Mouse (Mus musculus) liver, embryonic 13.5 days (tissue): Measurements from ENCODE around the gene C330021F23Rik. TPM values are rescaled to one million over a fixed set of nuclear protein-coding genes. Genes with fewer than 3 reads are reported as not detected.

Experiments
- ATAC-seq: fragments of 200-750 bp; cut with Nextera tagmentation; 2 replicates; pipeline ENCODE4 v1.8.0; 2017; ENCODE audit warnings: low read depth, mild to moderate bottlenecking, moderate number of reproducible peaks, moderate library complexity
- DNase-seq: peaks from one replicate; pipeline ENCODE4 v3.0.0; 2022
- H3K27ac ChIP-seq: fragments of 300-500 bp; sonication (generic); 2 replicates; pipeline ENCODE4 v1.5.1; 2015; ENCODE audit warnings: moderate library complexity, mild to moderate bottlenecking, inconsistent platforms
- H3K27me3 ChIP-seq: fragments of 300-500 bp; sonication (generic); 2 replicates; pipeline ENCODE4 v1.6.1; 2015; ENCODE audit warnings: mild to moderate bottlenecking, inconsistent platforms
- H3K36me3 ChIP-seq: fragments of 300-500 bp; sonication (generic); 2 replicates; pipeline ENCODE4 v1.6.1; 2015; ENCODE audit warnings: mild to moderate bottlenecking, inconsistent platforms
- H3K4me1 ChIP-seq: fragments of 300-500 bp; sonication (generic); replicated peaks from 2 replicates; pipeline ENCODE4 v1.6.1; 2015; ENCODE audit warnings: inconsistent platforms
- H3K4me2 ChIP-seq: fragments of 300-500 bp; sonication (generic); 2 replicates; pipeline ENCODE4 v1.6.1; 2015; ENCODE audit warnings: inconsistent platforms, mild to moderate bottlenecking, moderate library complexity
- H3K4me3 ChIP-seq: fragments of 300-500 bp; sonication (generic); replicated peaks from 2 replicates; pipeline ENCODE4 v1.5.1; 2015; ENCODE audit warnings: mild to moderate bottlenecking, inconsistent platforms
- H3K9ac ChIP-seq: fragments of 300-500 bp; sonication (generic); 2 replicates; pipeline ENCODE4 v1.6.1; 2015; ENCODE audit warnings: mild to moderate bottlenecking, inconsistent platforms
- H3K9me3 ChIP-seq: fragments of 300-500 bp; sonication (generic); replicated peaks from 2 replicates; pipeline ENCODE4 v1.6.1; 2016; ENCODE audit warnings: inconsistent platforms
- WGBS: fragments of 180-500 bp; shearing (Covaris S2); methylation state at CpG from one replicate; pipeline ENCODE4 v1.1.7; 2015; ENCODE audit not compliant: insufficient replicate concordance; 5-methylcytosine and 5-hydroxymethylcytosine counted together
- polyA plus RNA-seq: library from polyadenylated mRNA; unstranded; fragments of >200 nt; fragmentation: Nextera tagmentation; extraction: Ambion mirVana; gene quantifications from 2 replicates; pipeline ENCODE4 v1.2.1, GENCODE M21; 2015

C330021F23Rik gene
- polyA plus RNA-seq, 1 experiment from 2014 or later: 2.5 TPM

DNA sequence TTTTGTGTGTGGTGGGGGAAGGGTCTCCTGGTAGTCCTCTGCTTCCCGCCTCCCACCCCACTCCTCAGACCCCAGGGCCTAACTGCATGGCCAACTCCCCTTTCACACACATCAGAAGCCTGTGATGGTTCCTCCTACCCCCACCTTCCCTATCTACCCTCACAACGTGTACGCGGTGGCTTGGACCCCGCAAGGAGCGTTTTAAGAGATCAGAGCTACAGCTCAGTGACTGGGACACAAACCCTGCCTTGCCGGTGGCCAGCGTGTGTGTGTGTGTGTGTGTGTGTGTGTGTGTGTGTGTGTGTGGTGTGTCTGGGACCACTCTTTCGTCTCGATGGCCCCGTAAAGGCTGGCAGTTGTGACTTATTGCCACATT is 20.5 kb downstream of the C330021F23Rik start:
- Histone ChIP-seq H3K36me3 (no peaks in the 10 kb centered on the region), H3K27me3 (peaks cover 12% of the 10 kb centered on the region; the same call in 1 of the 2 replicates), H3K4me3 (peak overlapping the region; percentile 71), H3K4me1 (peaks cover 29% of the 10 kb centered on the region), H3K27ac (peak overlapping the region; percentile 12; the same call in 1 of the 2 replicates), H3K9me3 (no peaks in the 10 kb centered on the region), H3K9ac (peak overlapping the region; percentile 72), H3K4me2 (peak overlapping the region; percentile 95)
- ATAC-seq (peak; percentile 14; the same call in 1 of the 2 replicates), DNase-seq (no peak)
- WGBS: 18% methylated on average over 11 of the region's 11 CpGs

DNA sequence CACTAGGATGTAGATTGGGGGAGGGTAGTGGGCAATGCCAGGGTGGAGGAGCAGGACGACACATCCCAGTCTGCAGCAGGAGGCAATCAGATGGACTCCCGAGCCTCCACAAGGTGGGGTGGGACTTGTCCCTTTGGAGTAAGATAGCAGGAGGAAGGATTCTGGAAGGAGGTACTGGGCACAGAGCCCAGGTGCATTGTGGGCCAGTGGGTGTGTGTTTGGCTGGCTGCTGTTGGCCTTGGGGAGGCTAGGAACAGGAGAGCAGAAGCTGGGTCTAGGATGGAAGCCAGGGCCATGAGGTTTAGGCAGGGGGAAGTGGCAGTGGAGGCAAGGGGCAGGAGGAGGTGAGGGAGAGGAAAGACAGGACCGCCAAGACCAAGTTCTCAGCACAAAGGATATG is 25.7 kb downstream of the C330021F23Rik start:
- Histone ChIP-seq H3K27me3 (no peaks in the 10 kb centered on the region), H3K9me3 (no peaks in the 10 kb centered on the region), H3K4me1 (peaks cover 2% of the 10 kb centered on the region; the same call in 1 of the 2 replicates), H3K27ac (no peak overlapping the region), H3K36me3 (no peaks in the 10 kb centered on the region), H3K9ac (no peak overlapping the region), H3K4me2 (no peak overlapping the region), H3K4me3 (no peak overlapping the region)
- no peak for ATAC-seq
- DNase-seq: no peak
- 49% methylated on average over 3 of the region's 3 CpGs for WGBS

DNA sequence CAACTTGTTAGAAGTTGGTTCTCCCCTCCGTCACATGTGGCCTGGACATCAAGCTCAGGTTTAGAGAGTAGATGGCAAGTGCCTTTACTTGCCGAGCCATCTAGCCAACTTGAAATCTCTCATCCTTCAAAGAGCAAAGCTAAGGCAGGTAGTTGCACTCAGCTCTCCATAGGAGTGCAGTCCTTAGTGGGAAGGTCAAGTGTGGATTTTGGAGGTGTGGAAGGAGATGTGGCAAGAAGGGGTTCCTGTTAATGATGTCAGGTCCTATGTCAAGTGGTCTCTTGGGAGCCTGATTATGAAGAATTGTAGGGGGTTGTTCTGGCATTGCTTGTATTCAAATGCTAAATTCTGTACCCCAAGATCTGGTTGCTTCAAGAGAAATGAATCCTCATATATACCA is 26.7 kb downstream of the C330021F23Rik start:
- Histone ChIP-seq H3K9ac (no peak overlapping the region), H3K4me2 (no peak overlapping the region), H3K27me3 (no peaks in the 10 kb centered on the region), H3K4me3 (no peak overlapping the region), H3K36me3 (no peaks in the 10 kb centered on the region), H3K4me1 (0 out of 2 replicates have a peak, but pooled peaks cover 3% of the 10 kb centered on the region), H3K27ac (no peak overlapping the region), H3K9me3 (no peaks in the 10 kb centered on the region)
- DNase-seq (no peak), ATAC-seq (no peak)
- 74% methylated on average over 2 of the region's 2 CpGs for WGBS

DNA sequence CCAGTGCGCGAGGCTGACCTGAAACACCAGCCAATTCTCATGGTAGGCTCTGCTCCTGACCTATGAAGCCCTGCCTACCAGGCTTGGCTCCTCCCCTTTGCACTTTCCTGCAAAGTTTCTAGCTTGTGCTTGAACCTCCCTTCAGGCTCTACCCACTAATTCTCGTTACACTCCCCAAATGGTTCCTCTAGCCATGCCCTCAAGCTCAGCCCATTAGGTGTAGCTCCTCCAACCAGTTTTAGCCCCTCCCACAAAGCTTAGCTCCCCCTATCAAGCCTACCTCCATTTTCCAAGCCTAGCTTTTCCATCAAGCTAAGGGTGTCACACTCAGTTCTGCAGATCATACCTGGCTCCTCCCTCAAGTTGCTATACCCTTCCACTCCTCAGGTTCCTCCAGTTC is 30.3 kb downstream of the C330021F23Rik start:
- H3K4me3 ChIP-seq: no peak overlapping the region
- no peaks in the 10 kb centered on the region; the same call in 1 of the 2 replicates for H3K36me3 ChIP-seq
- H3K4me2 ChIP-seq: no peak overlapping the region
- DNase-seq: no peak
- H3K9me3 ChIP-seq: no peaks in the 10 kb centered on the region
- 0 out of 2 replicates have a peak, but pooled peaks cover 3% of the 10 kb centered on the region for H3K4me1 ChIP-seq
- ATAC-seq: 0 out of 2 replicates have a peak, but pooled peaks have one; percentile 16
- WGBS: 51% methylated on average over 3 of the region's 3 CpGs
- H3K27ac ChIP-seq: no peak overlapping the region
- no peaks in the 10 kb centered on the region for H3K27me3 ChIP-seq
- H3K9ac ChIP-seq: no peak overlapping the region

DNA sequence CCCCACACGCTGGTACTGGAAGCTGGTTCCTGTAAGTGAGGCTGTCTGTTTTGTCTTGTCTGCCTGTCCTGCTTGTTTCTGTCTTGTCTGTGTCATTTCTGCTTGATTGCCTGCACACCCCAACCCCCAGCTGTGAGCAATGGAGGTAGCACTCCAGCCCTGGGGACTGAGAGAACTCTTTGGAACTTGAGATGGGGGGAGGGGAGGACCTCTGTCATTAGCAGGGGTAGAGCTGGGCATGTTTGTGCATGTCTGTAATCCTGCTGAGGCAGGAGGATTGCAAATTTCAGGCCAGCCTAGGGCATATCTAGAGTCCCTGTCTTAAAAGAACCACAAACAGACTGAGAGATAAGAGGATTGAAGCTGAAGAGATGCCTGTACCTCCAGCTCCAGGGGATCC is 31.4 kb downstream of the C330021F23Rik start:
- 38% methylated on average over 1 of the region's 1 CpGs for WGBS
- ATAC-seq: no peak
- H3K9me3 ChIP-seq: no peaks in the 10 kb centered on the region

DNA sequence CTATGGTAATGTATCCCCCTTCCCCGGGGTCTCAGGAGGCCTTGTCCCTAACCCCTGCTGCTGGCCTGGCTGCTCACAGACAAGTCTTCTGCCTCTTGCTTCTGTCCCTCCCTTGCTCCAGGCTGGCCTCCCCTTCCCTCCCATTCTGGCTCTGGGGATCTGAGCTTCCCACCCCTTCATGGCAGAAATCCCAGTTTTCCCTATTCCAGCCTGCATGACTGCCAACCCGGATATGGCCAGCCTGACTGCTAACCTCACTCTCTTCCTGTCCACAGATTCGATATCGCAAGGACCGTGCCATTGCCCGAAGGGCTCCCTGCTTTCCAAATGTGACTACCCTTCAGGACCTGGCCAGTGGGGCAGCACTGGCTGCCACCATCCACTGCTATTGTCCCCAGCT is 32.6 kb downstream of the C330021F23Rik start:
- no peak overlapping the region for H3K9ac ChIP-seq
- 0 out of 2 replicates have a peak, but pooled peaks cover 3% of the 10 kb centered on the region for H3K4me1 ChIP-seq
- WGBS: 74% methylated on average over 6 of the region's 6 CpGs
- ATAC-seq (no peak), DNase-seq (no peak)
- no peak overlapping the region for H3K4me3 ChIP-seq
- no peaks in the 10 kb centered on the region for H3K27me3 ChIP-seq
- H3K9me3 ChIP-seq: no peaks in the 10 kb centered on the region
- no peak overlapping the region for H3K27ac ChIP-seq
- peaks cover 3% of the 10 kb centered on the region; the same call in 1 of the 2 replicates for H3K36me3 ChIP-seq
- no peak overlapping the region for H3K4me2 ChIP-seq

More for the DNA sequence above, 31.4 kb downstream of the C330021F23Rik start:
- no peak overlapping the region for H3K9ac ChIP-seq
- H3K27ac ChIP-seq: no peak overlapping the region
- 0 out of 2 replicates have a peak, but pooled peaks cover 3% of the 10 kb centered on the region for H3K4me1 ChIP-seq
- no peak overlapping the region for H3K4me3 ChIP-seq
- DNase-seq: no peak
- no peaks in the 10 kb centered on the region for H3K27me3 ChIP-seq
- peaks cover 3% of the 10 kb centered on the region; the same call in 1 of the 2 replicates for H3K36me3 ChIP-seq
- H3K4me2 ChIP-seq: no peak overlapping the region

DNA sequence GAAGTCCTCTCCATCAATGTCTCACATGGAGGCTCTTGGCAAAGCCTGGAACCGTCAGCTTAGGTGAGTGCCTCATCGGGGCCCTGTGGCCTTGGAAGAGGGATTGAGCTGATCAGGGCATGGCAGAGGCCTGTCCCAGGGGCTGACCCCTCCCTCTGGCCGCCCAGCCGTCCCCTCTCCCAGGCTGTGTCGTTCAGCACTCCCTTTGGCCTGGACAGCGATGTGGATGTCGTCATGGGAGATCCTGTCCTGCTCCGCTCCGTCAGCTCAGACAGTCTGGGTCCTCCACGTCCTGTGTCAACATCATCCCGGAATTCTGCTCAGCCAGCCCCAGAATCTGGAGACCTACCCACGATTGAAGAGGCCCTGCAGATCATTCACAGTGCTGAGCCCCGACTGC is 35.6 kb downstream of the C330021F23Rik start:
- no peaks in the 10 kb centered on the region for H3K27me3 ChIP-seq
- no peak overlapping the region for H3K4me2 ChIP-seq
- peaks cover 15% of the 10 kb centered on the region for H3K36me3 ChIP-seq
- H3K27ac ChIP-seq: no peak overlapping the region
- no peak for DNase-seq
- no peak overlapping the region for H3K4me3 ChIP-seq
- ATAC-seq: no peak
- H3K9me3 ChIP-seq: no peaks in the 10 kb centered on the region
- H3K4me1 ChIP-seq: peaks cover 10% of the 10 kb centered on the region; the same call in 1 of the 2 replicates
- no peak overlapping the region for H3K9ac ChIP-seq
- WGBS: 70% methylated on average over 13 of the region's 13 CpGs

DNA sequence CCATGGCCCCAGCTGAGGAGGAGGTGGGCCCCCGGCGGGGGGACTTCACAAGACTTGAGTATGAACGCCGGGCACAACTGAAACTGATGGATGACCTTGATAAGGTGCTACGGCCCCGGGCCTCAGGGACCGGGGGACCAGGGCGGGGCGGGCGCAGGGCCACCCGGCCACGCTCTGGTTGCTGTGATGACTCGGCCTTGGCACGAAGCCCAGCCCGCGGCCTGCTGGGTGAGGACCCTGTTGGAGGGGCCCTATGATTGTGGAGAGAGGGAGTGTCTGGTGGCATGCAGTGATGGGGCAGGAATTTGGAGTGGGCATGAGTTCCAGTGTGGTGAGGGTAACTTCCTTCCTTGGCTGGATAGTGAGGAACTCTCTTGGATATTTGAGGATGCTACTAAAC is 38.8 kb downstream of the C330021F23Rik start:
- Histone ChIP-seq H3K9me3 (no peaks in the 10 kb centered on the region), H3K4me2 (no peak overlapping the region), H3K36me3 (peaks cover 46% of the 10 kb centered on the region), H3K27me3 (no peaks in the 10 kb centered on the region), H3K4me3 (no peak overlapping the region), H3K4me1 (peaks cover 7% of the 10 kb centered on the region; the same call in 1 of the 2 replicates), H3K27ac (no peak overlapping the region), H3K9ac (no peak overlapping the region)
- ATAC-seq (0 out of 2 replicates have a peak, but pooled peaks have one; percentile 23), DNase-seq (no peak)
- WGBS: 60% methylated on average over 16 of the region's 16 CpGs

DNA sequence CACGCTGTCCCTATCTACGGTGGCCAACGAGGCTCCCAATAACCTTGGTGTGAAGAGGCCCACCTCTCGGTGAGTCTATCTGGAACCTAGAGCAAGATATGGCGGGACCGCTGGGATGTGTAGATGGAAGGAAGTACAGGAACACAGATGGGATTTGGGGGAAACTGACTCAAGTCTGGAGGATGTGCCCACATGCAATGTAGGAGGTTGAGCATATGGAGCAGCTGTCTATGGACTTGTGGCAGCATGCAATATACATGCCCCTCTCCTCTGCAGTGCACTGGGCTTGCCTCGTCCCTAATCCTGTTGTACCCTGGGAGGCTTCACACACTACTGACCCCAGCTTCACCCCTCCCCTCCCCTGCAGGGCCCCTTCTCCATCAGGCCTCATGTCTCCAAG is 40.0 kb downstream of the C330021F23Rik start:
- H3K36me3 ChIP-seq: peaks cover 58% of the 10 kb centered on the region
- no peak overlapping the region for H3K4me3 ChIP-seq
- no peak for DNase-seq
- no peak overlapping the region for H3K4me2 ChIP-seq
- no peak overlapping the region for H3K9ac ChIP-seq
- no peak for ATAC-seq
- no peak overlapping the region for H3K27ac ChIP-seq
- peaks cover 7% of the 10 kb centered on the region; the same call in 1 of the 2 replicates for H3K4me1 ChIP-seq
- WGBS: 84% methylated on average over 7 of the region's 7 CpGs
- no peaks in the 10 kb centered on the region for H3K9me3 ChIP-seq
- no peaks in the 10 kb centered on the region for H3K27me3 ChIP-seq

DNA sequence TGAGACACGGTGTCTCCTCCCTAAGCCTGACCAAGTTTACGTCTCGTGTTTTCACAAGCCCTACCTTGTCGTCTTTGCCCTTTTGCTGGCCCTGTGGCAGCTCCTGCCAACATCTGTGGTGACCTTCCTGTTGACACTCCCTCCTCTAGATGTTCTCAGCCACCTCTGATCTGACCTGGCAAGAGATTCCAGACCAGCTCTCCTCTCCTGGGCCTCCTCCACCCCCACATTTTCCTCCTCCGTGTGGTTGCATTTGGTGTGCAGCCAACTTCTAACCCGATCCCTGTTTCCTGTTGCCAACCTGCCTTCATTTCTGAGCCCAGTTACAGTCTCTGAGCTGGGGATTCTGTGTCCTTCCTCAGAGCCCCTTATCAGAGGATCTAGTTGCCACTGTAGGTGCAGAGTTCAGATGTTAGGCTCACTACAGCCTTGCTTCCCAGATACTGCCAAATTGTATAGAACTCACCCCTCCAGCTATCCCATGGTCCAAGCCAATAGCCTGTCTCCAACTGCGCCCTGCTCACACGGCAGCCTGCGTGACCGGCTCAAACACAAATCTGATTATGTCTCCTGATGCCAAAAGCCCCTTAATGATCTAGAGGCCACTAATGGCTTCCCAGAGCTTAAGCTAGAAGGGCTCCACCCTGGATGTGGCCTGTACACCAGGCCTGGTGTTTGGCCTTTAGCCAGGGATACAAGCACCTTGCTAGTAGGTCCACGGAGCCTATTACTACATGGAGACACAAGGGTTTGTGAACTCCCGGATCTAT is 41.4 kb downstream of the C330021F23Rik start:
- WGBS: 82% methylated on average over 12 of the region's 12 CpGs

DNA sequence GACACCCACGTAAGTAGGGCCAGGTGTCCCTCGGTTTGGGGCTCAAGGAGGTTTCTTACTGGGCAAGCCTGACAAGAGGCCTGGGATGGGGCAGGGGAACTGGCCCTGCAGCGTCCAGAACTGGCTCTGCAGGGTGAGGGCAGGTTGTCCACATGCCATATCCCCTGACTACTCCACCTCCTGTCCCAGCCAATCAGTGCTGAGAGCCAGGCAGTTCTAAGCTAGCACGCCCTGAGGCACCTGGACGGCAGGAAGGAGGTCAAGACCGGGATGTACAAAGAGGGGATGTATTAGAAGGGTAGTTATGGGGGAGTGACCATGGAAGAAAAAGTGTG is 42.0 kb downstream of the C330021F23Rik start:
- no peak overlapping the region for H3K27ac ChIP-seq
- DNase-seq (no peak), ATAC-seq (no peak)
- H3K9ac ChIP-seq: no peak overlapping the region
- H3K27me3 ChIP-seq: no peaks in the 10 kb centered on the region
- H3K36me3 ChIP-seq: peaks cover 74% of the 10 kb centered on the region
- WGBS: 81% methylated on average over 6 of the region's 6 CpGs
- peaks cover 7% of the 10 kb centered on the region; the same call in 1 of the 2 replicates for H3K4me1 ChIP-seq
- no peak overlapping the region for H3K4me3 ChIP-seq
- H3K9me3 ChIP-seq: no peaks in the 10 kb centered on the region
- no peak overlapping the region for H3K4me2 ChIP-seq

More for the DNA sequence above, 41.4 kb downstream of the C330021F23Rik start:
- Histone ChIP-seq H3K4me1 (peaks cover 7% of the 10 kb centered on the region; the same call in 1 of the 2 replicates), H3K9me3 (no peaks in the 10 kb centered on the region), H3K27me3 (no peaks in the 10 kb centered on the region), H3K4me2 (no peak overlapping the region), H3K27ac (no peak overlapping the region), H3K4me3 (no peak overlapping the region), H3K9ac (no peak overlapping the region), H3K36me3 (peaks cover 69% of the 10 kb centered on the region)
- DNase-seq (no peak), ATAC-seq (no peak)
